Comparison of ENCODE assay signal across 20 mouse cellular contexts in the genomic region with DNA sequence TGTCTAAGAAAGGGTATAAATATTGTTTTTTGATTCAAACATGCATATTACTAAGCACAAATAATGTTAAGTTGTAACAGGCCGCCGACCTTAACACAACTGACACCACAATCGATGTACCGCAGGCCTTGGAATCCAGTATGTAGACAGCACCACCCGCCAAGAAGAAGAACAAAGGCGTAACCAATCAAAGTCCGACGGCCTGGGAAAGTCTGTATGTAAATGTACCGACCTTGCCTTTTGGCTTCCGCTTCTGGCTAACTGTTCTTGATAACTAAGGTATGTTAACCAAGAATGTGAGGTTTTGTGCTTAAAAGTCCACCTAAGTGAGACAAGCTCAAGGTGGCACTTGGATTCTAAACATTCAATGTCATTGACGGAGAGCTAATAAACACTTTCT. TPM values are rescaled to one million over a fixed set of nuclear protein-coding genes. Genes with fewer than 3 reads are reported as not detected.
"Had no signal": no experiment of that assay in that cellular context is flagged by ENCODE, and none has a peak within 500 bp of the region (broad histone marks: within the 10 kb centered on the region; RNA-seq: fewer than 3 reads in every experiment).

No protein-coding gene starts in this region.

- ATAC-seq: liver, postnatal 0 days; midbrain, embryonic 13.5 days; midbrain, embryonic 15.5 days had no signal

- H3K9me3 ChIP-seq: midbrain, embryonic 13.5 days; midbrain, embryonic 15.5 days; neural tube, embryonic 12.5 days; stomach, embryonic 15.5 days had no signal

- DNase-seq: liver, postnatal 0 days; lung, embryonic 14.5 days; lung, postnatal 10 days; lung, postnatal 4 days; right cerebral cortex, postnatal 14 days; thymus, adult 2 months; thymus, postnatal 25 days; thymus, postnatal 4 days had no signal

- H3K4me1 ChIP-seq: megakaryocyte, embryonic 14.5 days; midbrain, embryonic 13.5 days; midbrain, embryonic 15.5 days; neural tube, embryonic 12.5 days; stomach, embryonic 15.5 days had no signal

- H3K27me3 ChIP-seq: midbrain, embryonic 13.5 days; midbrain, embryonic 15.5 days; neural tube, embryonic 12.5 days; stomach, embryonic 15.5 days had no signal

- H3K4me3 ChIP-seq: megakaryocyte, embryonic 14.5 days; midbrain, embryonic 13.5 days; midbrain, embryonic 15.5 days; neural tube, embryonic 12.5 days; stomach, embryonic 15.5 days had no signal

- H3K4me2 ChIP-seq: lung, embryonic 14.5 days; midbrain, embryonic 11.5 days; midbrain, embryonic 13.5 days; midbrain, embryonic 15.5 days; neural tube, embryonic 12.5 days; stomach, embryonic 15.5 days had no signal

- H3K36me3 ChIP-seq: midbrain, embryonic 13.5 days; midbrain, embryonic 15.5 days; neural tube, embryonic 12.5 days; stomach, embryonic 15.5 days had no signal

- H3K9ac ChIP-seq: liver, postnatal 0 days; lung, embryonic 14.5 days; midbrain, embryonic 13.5 days; midbrain, embryonic 15.5 days; neural tube, embryonic 12.5 days; stomach, embryonic 15.5 days had no signal

- H3K27ac ChIP-seq: midbrain, embryonic 13.5 days; midbrain, embryonic 15.5 days; neural tube, embryonic 12.5 days; stomach, embryonic 15.5 days; stomach, postnatal 0 days had no signal

RNA-seq across cellular contexts. Expression of gene Apobec4, which starts 11.0 kb away (rescaled TPM):
- total RNA-seq: midbrain, postnatal 0 days; monocyte, adult 5-6 weeks; neutrophil, adult 5-6 weeks had no signal
- polyA plus RNA-seq: liver, postnatal 0 days; lung, embryonic 14.5 days; midbrain, embryonic 11.5 days; midbrain, embryonic 13.5 days; midbrain, embryonic 15.5 days; midbrain, postnatal 0 days; neural tube, embryonic 12.5 days; spleen, adult 2 months; stomach, postnatal 0 days; thymus, adult 2 months; urinary bladder, adult 2 months had no signal
